ENCODE assay signal across 10 mouse cellular contexts in genomic region chr14:60446037-60446436, GRCm38 (mm10).
"Had no signal": no experiment of that assay in that cellular context is flagged by ENCODE, and none has a peak within 500 bp of the region (broad histone marks: within the 10 kb centered on the region; RNA-seq: fewer than 3 reads in every experiment).

No protein-coding gene starts in this region.

- ATAC-seq: midbrain, embryonic 15.5 days had no signal

- H3K4me3 ChIP-seq: kidney, embryonic 15.5 days; limb, embryonic 12.5 days; midbrain, embryonic 15.5 days had no signal

- DNase-seq: kidney, adult 2 months; kidney, postnatal 14 days; lung, adult 18-20 months; thymus, adult 18-20 months; thymus, postnatal 14 days had no signal

- H3K27ac ChIP-seq: kidney, embryonic 15.5 days; limb, embryonic 12.5 days; liver, embryonic 14.5 days; midbrain, embryonic 15.5 days; stomach, postnatal 0 days had no signal

- H3K9me3 ChIP-seq: kidney, embryonic 15.5 days; midbrain, embryonic 15.5 days had no signal

- H3K27me3 ChIP-seq: kidney, embryonic 15.5 days; limb, embryonic 12.5 days had no signal

- H3K4me1 ChIP-seq: kidney, embryonic 15.5 days had no signal

- H3K4me2 ChIP-seq: kidney, embryonic 15.5 days; limb, embryonic 12.5 days; midbrain, embryonic 15.5 days had no signal

- H3K9ac ChIP-seq: kidney, embryonic 15.5 days; limb, embryonic 12.5 days; liver, embryonic 14.5 days; midbrain, embryonic 15.5 days had no signal

- H3K36me3 ChIP-seq: kidney, embryonic 15.5 days; limb, embryonic 12.5 days; midbrain, embryonic 15.5 days had no signal
